Mouse (Mus musculus): ENCODE measurements at regions not wholly inside any gene's neighbourhood (a gene's known extent, or its start where the extent isn't known, plus 50 kb on each side); places are given as distances from the start of the nearest gene placed in this dataset.

- DNase-seq (ENCODE audit: low spot score in 2 of 2) = no peak
Measured at GRCm38 (mm10) chr11:71512271-71513066, 237.3 kb upstream of the Wscd1 start.

- no peak for DNase-seq (ENCODE audit: low spot score in 2 of 2)
Measured at GRCm38 (mm10) chr11:71513067-71513350, 236.7 kb upstream of the Wscd1 start.

- no peak for DNase-seq (ENCODE audit: low spot score in 2 of 2)
Measured at GRCm38 (mm10) chr11:71515264-71515663, 234.5 kb upstream of the Wscd1 start.

GRCm38 (mm10) chr11:71517377-71517776, 232.3 kb upstream of the Wscd1 start:
- no peak for DNase-seq (ENCODE audit: low spot score in 2 of 2)

GRCm38 (mm10) chr11:71527691-71528090, 222.0 kb upstream of the Wscd1 start:
- DNase-seq (ENCODE audit: low spot score in 2 of 2) = no peak

GRCm38 (mm10) chr11:71528588-71528987, 221.1 kb upstream of the Wscd1 start:
- DNase-seq (ENCODE audit: low spot score in 2 of 2) = no peak

- peak in 1 of 2 experiments; percentile 36 for DNase-seq (ENCODE audit: low spot score in 2 of 2)
Measured at GRCm38 (mm10) chr11:71541178-71541845, 208.4 kb upstream of the Wscd1 start.

GRCm38 (mm10) chr11:71557412-71557811, 192.3 kb upstream of the Wscd1 start:
- no peak for DNase-seq (ENCODE audit: low spot score in 2 of 2)

- DNase-seq (ENCODE audit: low spot score in 2 of 2) = no peak
Measured at GRCm38 (mm10) chr11:71564831-71565230, 184.9 kb upstream of the Wscd1 start.

- DNase-seq (ENCODE audit: low spot score in 2 of 2) = no peak
Measured at GRCm38 (mm10) chr11:71576801-71577200, 172.9 kb upstream of the Wscd1 start.

GRCm38 (mm10) chr11:71581775-71582174, 167.9 kb upstream of the Wscd1 start:
- DNase-seq (ENCODE audit: low spot score in 2 of 2) = no peak

GRCm38 (mm10) chr11:71591014-71591413, 158.7 kb upstream of the Wscd1 start:
- DNase-seq (ENCODE audit: low spot score in 2 of 2) = no peak

- DNase-seq (ENCODE audit: low spot score in 2 of 2) = no peak
Measured at GRCm38 (mm10) chr11:71594250-71594847, 155.4 kb upstream of the Wscd1 start.

GRCm38 (mm10) chr11:71597709-71598108, 152.0 kb upstream of the Wscd1 start:
- no peak for DNase-seq (ENCODE audit: low spot score in 2 of 2)

- DNase-seq (ENCODE audit: low spot score in 2 of 2) = no peak
Measured at GRCm38 (mm10) chr11:71610782-71611181, 138.9 kb upstream of the Wscd1 start.

GRCm38 (mm10) chr11:71615526-71615925, 134.2 kb upstream of the Wscd1 start:
- DNase-seq (ENCODE audit: low spot score in 2 of 2) = no peak

- DNase-seq (ENCODE audit: low spot score in 2 of 2) = no peak
Measured at GRCm38 (mm10) chr11:71625501-71626191, 124.1 kb upstream of the Wscd1 start.

- no peak for DNase-seq (ENCODE audit: low spot score in 2 of 2)
Measured at GRCm38 (mm10) chr11:71636111-71636510, 113.6 kb upstream of the Wscd1 start.

- no peak for DNase-seq (ENCODE audit: low spot score in 2 of 2)
Measured at GRCm38 (mm10) chr11:71636785-71637184, 112.9 kb upstream of the Wscd1 start.

GRCm38 (mm10) chr11:71642886-71643285, 106.8 kb upstream of the Wscd1 start:
- no peak for DNase-seq (ENCODE audit: low spot score in 2 of 2)

GRCm38 (mm10) chr11:71651756-71652380, 97.9 kb upstream of the Wscd1 start:
- DNase-seq (ENCODE audit: low spot score in 2 of 2) = peak; percentile 25 to 54

- no peak for DNase-seq (ENCODE audit: low spot score in 2 of 2)
Measured at GRCm38 (mm10) chr11:71652381-71652775, 97.3 kb upstream of the Wscd1 start.

Data from right cerebral cortex, postnatal 36 days (tissue).